Mouse (Mus musculus) myocyte (in vitro differentiated cells): ENCODE results near the gene Tgif2. TPM values are rescaled to one million over a fixed set of nuclear protein-coding genes. Genes with fewer than 3 reads are reported as not detected.

ENCODE experiments used
- H3K27me3 ChIP-seq: one replicate; pipeline ENCODE4 v1.6.1; 2011; ENCODE audit not compliant: control insufficient read depth, insufficient read depth, insufficient read length
- H3K36me3 ChIP-seq: one replicate; pipeline ENCODE4 v1.6.1; 2011; ENCODE audit not compliant: control insufficient read depth, insufficient read depth
- H3K4me2 ChIP-seq: one replicate; pipeline ENCODE4 v1.6.1; 2011; ENCODE audit warnings: low read depth, control low read depth
- H3K4me3 ChIP-seq: one replicate; pipeline ENCODE4 v1.5.1; 2011; ENCODE audit warnings: mild to moderate bottlenecking, control low read depth, moderate library complexity
- H3K79me2 ChIP-seq: one replicate; pipeline ENCODE4 v1.6.1; 2011; ENCODE audit not compliant: control insufficient read depth, insufficient read depth
- H3ac ChIP-seq: one replicate; pipeline ENCODE4 v1.6.1; 2011; ENCODE audit not compliant: control insufficient read depth, insufficient read length
- CEBPB ChIP-seq: IDR thresholded peaks from 2 replicates; pipeline ENCODE4 v1.6.1; 2011; ENCODE audit warnings: mild to moderate bottlenecking, moderate library complexity; ENCODE audit not compliant: poor library complexity, insufficient read depth, severe bottlenecking
- E2F4 ChIP-seq: IDR thresholded peaks from one replicate; pipeline ENCODE4 v1.6.1; 2011; ENCODE audit warnings: mild to moderate bottlenecking, control low read depth, moderate library complexity; ENCODE audit not compliant: insufficient read depth
- MAX ChIP-seq: IDR thresholded peaks from one replicate; pipeline ENCODE4 v1.6.1; 2011; ENCODE audit warnings: low read depth, mild to moderate bottlenecking, control low read depth
- MYOD1 ChIP-seq, 3 experiments: IDR thresholded peaks; one replicate each; pipeline ENCODE4 v1.6.1; 2011; ENCODE audit warnings: control low read depth in 2 of 3, low read depth in 2 of 3, mild to moderate bottlenecking in 2 of 3, moderate library complexity in 1 of 3; ENCODE audit not compliant: insufficient read length in 2 of 3, control insufficient read depth in 1 of 3
- MYOG ChIP-seq, 3 experiments: IDR thresholded peaks; one replicate each; pipeline ENCODE4 v1.6.1; 2011; ENCODE audit warnings: control low read depth in 2 of 3, low read depth in 2 of 3, mild to moderate bottlenecking in 2 of 3; ENCODE audit not compliant: insufficient read length in 2 of 3, control insufficient read depth in 1 of 3, insufficient read depth in 1 of 3
- POLR2A ChIP-seq: IDR thresholded peaks from one replicate; pipeline ENCODE4 v1.6.1; 2011; ENCODE audit warnings: low read depth, mild to moderate bottlenecking, control low read depth, moderate library complexity; ENCODE audit not compliant: insufficient read length
- POLR2AphosphoS2 ChIP-seq: IDR thresholded peaks from one replicate; pipeline ENCODE4 v1.6.1; 2011; ENCODE audit warnings: low read depth, control low read depth; ENCODE audit not compliant: insufficient read length
- REST ChIP-seq: IDR thresholded peaks from one replicate; pipeline ENCODE4 v1.6.1; 2011; ENCODE audit warnings: mild to moderate bottlenecking, control low read depth, moderate library complexity; ENCODE audit not compliant: insufficient read depth, insufficient read length
- SRF ChIP-seq: IDR thresholded peaks from one replicate; pipeline ENCODE4 v1.6.1; 2011; ENCODE audit warnings: low read depth; ENCODE audit not compliant: control insufficient read depth, insufficient read length
- TCF12 ChIP-seq: IDR thresholded peaks from one replicate; pipeline ENCODE4 v1.6.1; 2011; ENCODE audit warnings: mild to moderate bottlenecking, control low read depth; ENCODE audit not compliant: poor library complexity, insufficient read depth, severe bottlenecking
- TCF3 ChIP-seq: IDR thresholded peaks from one replicate; pipeline ENCODE4 v1.6.1; 2011; ENCODE audit warnings: low read depth, control low read depth; ENCODE audit not compliant: insufficient read length
- USF1 ChIP-seq: IDR thresholded peaks from one replicate; pipeline ENCODE4 v1.6.1; 2011; ENCODE audit warnings: low read depth, mild to moderate bottlenecking, control low read depth, moderate library complexity
- polyA plus RNA-seq: library from polyadenylated mRNA; unstranded; fragments of >200 nt; fragmentation: generic; extraction: Trizol; gene quantifications from one replicate; pipeline ENCODE4 v1.2.1, GENCODE M21; 2012; ENCODE audit warnings: missing spikeins

Tgif2 gene
- polyA plus RNA-seq, 1 experiment, result 11.2 TPM

- H3K27me3 ChIP-seq, result no peaks in the 10 kb centered on the region
- no peak overlapping the region for H3K4me3 ChIP-seq
- H3ac ChIP-seq, result no peak overlapping the region
- peaks cover 15% of the 10 kb centered on the region for H3K79me2 ChIP-seq
- peaks cover 34% of the 10 kb centered on the region for H3K36me3 ChIP-seq
- TF ChIP-seq CEBPB (no peak), USF1 (no peak), E2F4 (no peak), SRF (no peak), POLR2A (no peak), POLR2AphosphoS2 (no peak), TCF12 (no peak), REST (no peak), MYOG (IDR thresholded peaks at IDR 0.05; ENCODE audit: control insufficient read depth in 1 of 3, insufficient read depth in 1 of 3, insufficient read length in 2 of 3, low read depth in 2 of 3) (no peak), MAX (no peak), TCF3 (no peak)
- no peak overlapping the region for H3K4me2 ChIP-seq
Observed at GRCm38 (mm10) chr2:156873629-156874028, 33.8 kb downstream of the Tgif2 start.

DNA sequence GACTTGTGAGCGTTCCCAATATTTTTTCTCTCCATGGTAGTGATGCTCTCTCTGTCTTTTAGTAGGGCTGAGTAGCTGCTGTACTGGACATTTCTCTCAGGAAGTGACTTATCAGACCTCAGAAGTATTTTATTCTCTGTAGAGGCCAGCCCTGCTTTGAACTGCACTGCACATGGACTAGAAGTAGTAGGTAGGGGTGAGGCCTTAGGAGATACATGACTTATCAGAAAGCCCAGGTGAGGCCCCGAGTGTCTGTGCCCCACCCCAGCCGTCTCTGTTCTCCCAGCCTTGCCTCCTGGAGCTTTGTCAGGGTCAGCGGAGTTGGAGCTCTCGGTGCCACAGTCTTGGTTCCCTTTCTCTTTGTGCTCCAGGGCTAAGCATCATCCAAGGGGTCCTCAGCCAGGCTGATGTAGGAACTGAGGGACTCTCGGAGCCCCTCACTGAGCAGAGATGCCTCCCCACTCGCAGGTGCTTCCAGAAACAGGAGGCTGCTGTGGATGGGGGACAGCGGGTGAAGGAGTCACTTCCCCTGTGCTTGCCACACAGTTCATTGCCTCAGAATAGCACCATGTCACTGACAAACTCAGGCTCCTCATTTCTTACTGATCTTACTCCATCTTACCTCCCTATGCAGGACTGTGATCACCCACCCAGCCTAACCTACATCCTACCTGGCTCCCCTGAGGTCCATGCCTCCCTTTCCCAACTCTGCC lies 34.4 kb downstream of the Tgif2 start:
- Histone ChIP-seq H3K27me3 (no peaks in the 10 kb centered on the region), H3K4me2 (no peak overlapping the region), H3K36me3 (peaks cover 30% of the 10 kb centered on the region), H3K4me3 (no peak overlapping the region), H3ac (no peak overlapping the region), H3K79me2 (peaks cover 13% of the 10 kb centered on the region)
- TF ChIP-seq MYOG (IDR thresholded peaks at IDR 0.05; ENCODE audit: control insufficient read depth in 1 of 3, insufficient read depth in 1 of 3, insufficient read length in 2 of 3, low read depth in 2 of 3) (no peak), TCF3 (no peak), POLR2AphosphoS2 (no peak), TCF12 (no peak)

- no peak overlapping the region for H3K4me2 ChIP-seq
- H3K79me2 ChIP-seq, result peaks cover 5% of the 10 kb centered on the region
- TF ChIP-seq CEBPB (no peak), REST (no peak), TCF12 (no peak), TCF3 (no peak), POLR2AphosphoS2 (no peak), E2F4 (no peak), USF1 (no peak), MAX (no peak), MYOG (IDR thresholded peaks at IDR 0.05; ENCODE audit: control insufficient read depth in 1 of 3, insufficient read depth in 1 of 3, insufficient read length in 2 of 3, low read depth in 2 of 3) (no peak), POLR2A (no peak), SRF (no peak), MYOD1 (IDR thresholded peaks at IDR 0.05; ENCODE audit: control insufficient read depth in 1 of 3, insufficient read length in 2 of 3, low read depth in 2 of 3) (no peak)
- no peaks in the 10 kb centered on the region for H3K27me3 ChIP-seq
- no peak overlapping the region for H3K4me3 ChIP-seq
- H3K36me3 ChIP-seq, result peaks cover 30% of the 10 kb centered on the region
- no peak overlapping the region for H3ac ChIP-seq
Observed at GRCm38 (mm10) chr2:156874760-156875510, 35.1 kb downstream of the Tgif2 start.

- TF ChIP-seq TCF3 (no peak), MYOG (IDR thresholded peaks at IDR 0.05; ENCODE audit: control insufficient read depth in 1 of 3, insufficient read depth in 1 of 3, insufficient read length in 2 of 3, low read depth in 2 of 3) (no peak)
- no peaks in the 10 kb centered on the region for H3K27me3 ChIP-seq
- no peak overlapping the region for H3K4me2 ChIP-seq
- no peak overlapping the region for H3ac ChIP-seq
- no peaks in the 10 kb centered on the region for H3K79me2 ChIP-seq
- H3K4me3 ChIP-seq, result no peak overlapping the region
- H3K36me3 ChIP-seq, result peaks cover 18% of the 10 kb centered on the region
Observed at GRCm38 (mm10) chr2:156877726-156878125, 37.9 kb downstream of the Tgif2 start.

GRCm38 (mm10) chr2:156879541-156879940 lies 39.7 kb downstream of the Tgif2 start:
- H3K4me2 ChIP-seq, result no peak overlapping the region
- H3K79me2 ChIP-seq, result no peaks in the 10 kb centered on the region
- peak in 1 of 3 experiments; percentile 10 for TF ChIP-seq MYOG (IDR thresholded peaks at IDR 0.05; ENCODE audit: control insufficient read depth in 1 of 3, insufficient read depth in 1 of 3, insufficient read length in 2 of 3, low read depth in 2 of 3)
- no peak for TF ChIP-seq POLR2AphosphoS2
- H3ac ChIP-seq, result no peak overlapping the region
- H3K4me3 ChIP-seq, result no peak overlapping the region
- H3K27me3 ChIP-seq, result no peaks in the 10 kb centered on the region
- peaks cover 9% of the 10 kb centered on the region for H3K36me3 ChIP-seq
